Mouse (Mus musculus) midbrain, embryonic 11.5 days (tissue): ENCODE results near the gene Gm12184. TPM values are rescaled to one million over a fixed set of nuclear protein-coding genes. Genes with fewer than 3 reads are reported as not detected.
"Not testable (repeated sequence)": the region's sequence is repeated elsewhere in the genome, so short reads cannot be mapped to it uniquely, and the experiment has no call there.

Source experiments
- ATAC-seq: fragments of 200-750 bp; cut with Nextera tagmentation; 2 replicates; pipeline ENCODE4 v1.8.0; 2017; ENCODE audit warnings: moderate TSS enrichment, moderate library complexity; ENCODE audit not compliant: low FRiP score
- DNase-seq: peaks from one replicate; pipeline ENCODE4 v3.0.0; 2015; ENCODE audit warnings: low spot score; ENCODE audit errors: missing footprints
- H3K27ac ChIP-seq: fragments of 300-500 bp; sonication (generic); 2 replicates; pipeline ENCODE4 v1.5.1; 2014; ENCODE audit warnings: low read depth, low read length
- H3K27me3 ChIP-seq: fragments of 300-500 bp; sonication (generic); 2 replicates; pipeline ENCODE4 v1.6.1; 2014; ENCODE audit warnings: mild to moderate bottlenecking, low read length, moderate library complexity, mixed read lengths; ENCODE audit not compliant: control insufficient read depth, insufficient read depth
- H3K36me3 ChIP-seq: fragments of 300-500 bp; sonication (generic); 2 replicates; pipeline ENCODE4 v1.6.1; 2014; ENCODE audit warnings: mild to moderate bottlenecking, low read length, moderate library complexity, mixed read lengths; ENCODE audit not compliant: control insufficient read depth, insufficient read depth
- H3K4me1 ChIP-seq: fragments of 300-500 bp; sonication (generic); 2 replicates; pipeline ENCODE4 v1.6.1; 2014; ENCODE audit warnings: low read length; ENCODE audit not compliant: control insufficient read depth, insufficient read depth
- H3K4me2 ChIP-seq: fragments of 300-500 bp; sonication (generic); 2 replicates; pipeline ENCODE4 v1.6.1; 2014; ENCODE audit warnings: mild to moderate bottlenecking, moderate library complexity
- H3K4me3 ChIP-seq: fragments of 300-500 bp; sonication (generic); 2 replicates; pipeline ENCODE4 v1.5.1; 2014; ENCODE audit warnings: low read depth, low read length
- H3K9ac ChIP-seq: fragments of 300-500 bp; sonication (generic); 2 replicates; pipeline ENCODE4 v1.6.1; 2014; ENCODE audit warnings: low read length
- H3K9me3 ChIP-seq: fragments of 300-500 bp; sonication (generic); 2 replicates; pipeline ENCODE4 v1.6.1; 2016; ENCODE audit warnings: low read length; ENCODE audit not compliant: control insufficient read depth
- WGBS: fragments of 180-500 bp; shearing (Covaris S2); extraction: QIAGEN DNeasy Blood & Tissue Kit; methylation state at CpG from one replicate; pipeline ENCODE4 v1.1.7; 2014; 5-methylcytosine and 5-hydroxymethylcytosine counted together
- polyA plus RNA-seq: library from polyadenylated mRNA; unstranded; fragments of >200 nt; fragmentation: Nextera tagmentation; extraction: Ambion mirVana; gene quantifications from 2 replicates; pipeline ENCODE4 v1.2.1, GENCODE M21; 2014

Gene Gm12184
- polyA plus RNA-seq, 1 experiment from 2014 or later, result 11.5 TPM

DNA sequence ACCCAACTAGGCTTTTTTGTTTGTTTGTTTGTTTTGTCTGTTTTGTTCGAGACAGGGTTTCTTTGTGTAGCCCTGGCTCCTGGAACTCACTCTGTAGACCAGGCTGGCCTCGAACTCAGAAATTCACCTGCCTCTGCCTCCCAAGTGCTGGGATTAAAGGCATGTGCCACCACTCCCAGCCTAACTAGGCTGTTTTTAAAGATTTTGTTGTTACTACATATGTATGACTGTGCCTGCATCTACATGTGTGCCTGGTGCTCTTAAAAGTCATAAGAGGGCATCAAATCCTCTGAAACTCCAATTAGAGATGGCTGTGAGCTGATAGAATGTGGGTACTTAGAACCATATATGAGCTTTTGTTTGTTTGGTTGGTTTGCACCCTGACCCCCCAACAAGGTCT lies 4.8 kb upstream of the Gm12184 start:
- Histone ChIP-seq H3K27ac (no peak overlapping the region), H3K27me3 (peaks cover 4% of the 10 kb centered on the region; the same call in 1 of the 2 replicates), H3K36me3 (no peaks in the 10 kb centered on the region), H3K4me1 (peaks cover 2% of the 10 kb centered on the region; the same call in 1 of the 2 replicates), H3K9ac (no peak overlapping the region), H3K4me3 (no peak overlapping the region), H3K9me3 (no peaks in the 10 kb centered on the region), H3K4me2 (no peak overlapping the region)
- no peak for ATAC-seq
- WGBS, result 66% methylated on average over 2 of the region's 2 CpGs
- no peak for DNase-seq

DNA sequence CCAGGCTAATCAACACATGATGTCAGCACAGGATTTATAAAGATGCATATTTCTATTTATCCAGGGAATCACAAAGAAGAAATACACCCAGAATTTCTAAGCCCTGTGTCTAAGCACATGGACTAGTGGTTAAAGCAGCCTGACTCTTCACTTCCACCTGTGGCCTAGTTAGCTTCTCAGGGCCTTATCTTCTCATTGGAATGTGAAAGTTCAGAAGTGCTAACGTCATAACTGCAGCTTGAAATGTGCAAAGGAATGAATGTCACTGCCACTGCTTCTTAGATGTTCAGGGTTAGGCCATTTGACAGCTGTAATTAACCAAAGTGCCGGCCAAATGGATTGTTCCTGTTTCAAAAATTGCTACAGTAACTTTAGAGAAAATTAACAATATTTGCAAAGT lies 3.8 kb upstream of the Gm12184 start:
- Histone ChIP-seq H3K27me3 (no peaks in the 10 kb centered on the region), H3K4me1 (peaks cover 2% of the 10 kb centered on the region; the same call in 1 of the 2 replicates), H3K36me3 (no peaks in the 10 kb centered on the region), H3K9ac (no peak overlapping the region), H3K9me3 (no peaks in the 10 kb centered on the region), H3K27ac (no peak overlapping the region), H3K4me3 (no peak overlapping the region), H3K4me2 (no peak overlapping the region)
- 80% methylated on average over 2 of the region's 2 CpGs for WGBS
- ATAC-seq (no peak), DNase-seq (no peak)

DNA sequence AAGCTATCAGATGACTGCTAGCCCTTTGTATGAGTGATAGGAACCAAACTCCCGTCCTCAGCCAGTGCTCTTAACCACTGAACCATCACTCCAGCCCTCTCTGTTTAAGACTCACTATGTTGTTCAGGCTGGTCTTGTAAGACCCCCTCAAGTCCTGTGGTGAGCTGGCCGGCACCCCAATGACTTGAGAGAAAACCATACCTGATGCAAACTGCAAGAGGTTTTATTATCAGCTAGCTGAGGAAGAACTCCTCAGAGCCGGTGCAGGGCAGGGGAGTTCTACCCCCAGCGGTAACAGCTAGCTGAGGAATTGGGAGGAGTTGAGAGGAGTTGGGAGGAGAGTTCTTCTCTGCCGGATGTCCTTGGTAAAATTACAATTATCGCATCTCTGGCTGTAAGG lies 1.5 kb upstream of the Gm12184 start:
- H3K9me3 ChIP-seq, result no peaks in the 10 kb centered on the region
- no peak overlapping the region for H3K4me3 ChIP-seq
- no peaks in the 10 kb centered on the region for H3K36me3 ChIP-seq
- H3K9ac ChIP-seq, result no peak overlapping the region
- 70% methylated on average over 6 of the region's 6 CpGs for WGBS
- H3K4me2 ChIP-seq, result no peak overlapping the region
- DNase-seq, result no peak
- no peak for ATAC-seq
- no peak overlapping the region for H3K27ac ChIP-seq
- peaks cover 2% of the 10 kb centered on the region; the same call in 1 of the 2 replicates for H3K4me1 ChIP-seq
- H3K27me3 ChIP-seq, result peaks cover 14% of the 10 kb centered on the region

DNA sequence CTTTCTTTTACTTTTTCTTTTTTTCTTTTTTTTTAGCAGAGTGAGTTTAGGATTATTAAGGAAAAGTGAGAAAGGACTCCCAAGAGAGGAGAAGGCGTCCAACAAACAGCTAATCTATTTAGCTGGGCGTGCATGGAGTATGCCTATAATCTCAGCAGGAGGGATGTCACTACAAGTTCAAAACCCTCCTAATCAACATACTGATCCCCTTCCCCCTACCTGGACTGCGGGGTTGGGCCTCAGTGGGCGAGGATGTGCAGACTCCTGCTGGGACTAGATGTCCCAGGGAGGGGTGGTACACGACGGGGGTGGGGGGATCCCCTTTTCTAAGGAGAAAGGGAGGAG lies 269 bp upstream of the Gm12184 start:
- DNase-seq, result peak; percentile 92
- Histone ChIP-seq H3K4me3 (peak overlapping the region; percentile 38), H3K27me3 (peaks cover 14% of the 10 kb centered on the region), H3K4me1 (peaks cover 2% of the 10 kb centered on the region; the same call in 1 of the 2 replicates), H3K27ac (no peak overlapping the region; the same call in 1 of the 2 replicates), H3K36me3 (no peaks in the 10 kb centered on the region), H3K9me3 (no peaks in the 10 kb centered on the region), H3K4me2 (peak overlapping the region; percentile 48), H3K9ac (peak overlapping the region; percentile 48)
- WGBS, result 1% methylated on average over 6 of the region's 6 CpGs
- ATAC-seq, result peak; percentile 41

DNA sequence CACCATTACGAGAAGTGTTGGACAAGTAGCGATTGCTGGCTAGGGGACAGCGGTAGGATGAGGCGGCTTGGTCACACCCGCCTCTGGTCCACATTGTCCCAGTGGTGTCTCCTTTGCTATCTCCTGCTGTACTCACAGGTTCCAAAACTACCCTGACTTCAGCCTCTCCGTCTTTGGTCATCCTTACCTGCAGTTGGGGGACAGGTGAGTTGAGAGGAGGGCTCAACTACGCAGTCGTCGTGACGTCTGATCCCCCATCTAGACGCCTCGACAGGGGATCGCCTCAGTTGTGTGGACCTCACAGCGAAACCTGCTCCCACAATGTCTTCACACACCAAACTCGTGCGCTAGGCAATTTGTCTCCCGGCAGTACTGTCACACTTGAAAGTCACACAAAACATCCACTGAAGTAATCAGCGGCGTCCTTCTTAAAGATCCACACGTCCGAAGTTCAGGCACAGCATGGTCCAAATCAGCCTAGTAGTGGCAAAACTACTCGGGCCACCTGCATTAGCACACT lies 2.1 kb downstream of the Gm12184 start:
- Histone ChIP-seq H3K27ac (no peak overlapping the region), H3K36me3 (no peaks in the 10 kb centered on the region), H3K9me3 (no peaks in the 10 kb centered on the region), H3K4me3 (peak overlapping the region; percentile 38), H3K4me1 (peaks cover 2% of the 10 kb centered on the region; the same call in 1 of the 2 replicates), H3K9ac (peak overlapping the region; percentile 16; the same call in 1 of the 2 replicates), H3K27me3 (peaks cover 14% of the 10 kb centered on the region), H3K4me2 (peak overlapping the region; percentile 48)
- DNase-seq (peak; percentile 92), ATAC-seq (no peak)
- 3% methylated on average over 22 of the region's 22 CpGs for WGBS

DNA sequence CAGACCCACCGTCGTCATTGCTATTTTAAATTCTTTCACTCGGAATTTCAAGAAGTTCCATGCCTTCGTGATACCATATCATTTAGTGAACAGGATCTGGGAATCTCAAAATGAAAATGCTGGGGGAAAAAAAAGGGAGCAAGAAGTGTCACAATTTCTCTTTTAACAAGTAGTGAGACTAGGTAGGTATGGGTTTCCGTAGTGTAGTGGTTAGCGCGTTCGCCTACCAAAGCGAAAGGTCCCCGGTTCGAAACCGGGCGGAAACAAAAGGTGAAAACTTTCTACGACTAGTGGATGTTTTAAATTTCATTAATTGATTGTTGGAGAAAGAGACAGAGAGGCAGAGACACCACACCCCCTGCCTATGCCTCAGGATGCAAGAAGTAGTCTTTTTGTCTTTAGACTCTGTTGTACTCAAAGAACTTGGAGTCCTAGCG lies 2.9 kb downstream of the Gm12184 start:
- H3K4me1 ChIP-seq, result peaks cover 2% of the 10 kb centered on the region; the same call in 1 of the 2 replicates
- peak overlapping the region; percentile 38 for H3K4me3 ChIP-seq
- peak; percentile 35 for ATAC-seq
- no peak overlapping the region for H3K27ac ChIP-seq
- no peaks in the 10 kb centered on the region for H3K9me3 ChIP-seq
- peak; percentile 99 for DNase-seq
- H3K27me3 ChIP-seq, result peaks cover 14% of the 10 kb centered on the region
- no peak overlapping the region; the same call in 1 of the 2 replicates for H3K9ac ChIP-seq
- peak overlapping the region; percentile 48 for H3K4me2 ChIP-seq
- WGBS, result 1% methylated on average over 15 of the region's 15 CpGs
- H3K36me3 ChIP-seq, result no peaks in the 10 kb centered on the region

DNA sequence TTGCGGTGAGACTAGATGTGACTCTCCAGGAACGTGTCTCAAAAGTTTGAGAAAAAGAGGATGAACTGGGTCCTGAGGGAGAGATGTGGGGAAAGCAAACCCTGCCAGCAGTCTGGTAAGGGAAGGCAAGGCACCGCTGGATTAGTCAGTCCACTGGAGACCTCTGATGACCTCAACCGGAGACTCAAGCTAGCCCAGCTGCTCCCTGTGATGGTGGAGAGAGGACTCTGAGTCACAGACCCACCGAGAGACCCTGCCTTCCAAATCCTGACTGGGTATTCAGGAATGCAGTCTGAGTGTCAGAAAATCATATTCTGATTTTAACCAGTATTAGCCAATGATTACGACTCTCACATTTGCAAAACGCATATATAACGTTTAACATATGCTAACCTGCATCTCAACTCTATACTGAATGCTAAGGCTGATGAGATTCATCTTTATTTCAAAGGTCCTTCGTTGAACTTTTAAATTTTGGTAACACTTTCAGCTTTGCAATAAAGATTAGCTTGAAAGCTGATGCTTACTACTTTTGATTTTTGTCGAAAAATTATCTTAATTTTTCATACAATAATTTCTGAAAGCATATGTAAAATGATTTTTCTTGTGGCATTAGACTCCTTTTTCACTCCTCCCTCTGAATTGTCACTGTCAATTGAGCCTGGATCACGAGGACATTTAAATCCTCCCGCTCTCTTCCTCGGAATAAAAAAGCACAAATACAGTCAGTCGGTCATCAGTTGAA lies 3.5 kb downstream of the Gm12184 start:
- ATAC-seq (no peak), DNase-seq (no peak)
- peak overlapping the region; percentile 48 for H3K4me2 ChIP-seq
- peaks cover 14% of the 10 kb centered on the region for H3K27me3 ChIP-seq
- no peaks in the 10 kb centered on the region for H3K36me3 ChIP-seq
- H3K9me3 ChIP-seq, result no peaks in the 10 kb centered on the region
- H3K27ac ChIP-seq, result no peak overlapping the region
- H3K9ac ChIP-seq, result no peak overlapping the region
- WGBS, result 36% methylated on average over 14 of the region's 14 CpGs
- peaks cover 2% of the 10 kb centered on the region; the same call in 1 of the 2 replicates for H3K4me1 ChIP-seq
- no peak overlapping the region for H3K4me3 ChIP-seq

DNA sequence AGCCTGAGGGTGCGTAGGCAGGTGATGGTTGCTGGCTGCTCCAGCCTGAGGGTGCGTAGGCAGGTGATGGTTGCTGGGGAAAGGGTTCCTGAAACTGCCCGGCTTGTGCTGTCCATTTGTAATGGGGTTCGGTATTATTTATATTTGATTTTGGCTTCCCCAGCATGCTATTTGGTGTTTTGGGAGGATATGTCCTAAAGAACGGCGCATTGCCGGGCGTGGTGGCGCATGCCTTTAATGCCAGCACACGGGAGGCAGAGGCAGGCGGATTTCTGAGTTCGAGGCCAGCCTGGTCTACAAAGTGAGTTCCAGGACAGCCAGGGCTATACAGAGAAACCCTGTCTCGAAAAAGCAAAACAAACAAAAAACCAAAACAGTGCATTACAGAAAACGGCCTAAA lies 5.2 kb downstream of the Gm12184 start:
- H3K4me1 ChIP-seq, DNase-seq, ATAC-seq, H3K9me3 ChIP-seq, H3K9ac ChIP-seq, H3K36me3 ChIP-seq, H3K27ac ChIP-seq, H3K4me2 ChIP-seq, H3K4me3 ChIP-seq: not testable (repeated sequence)
- H3K27me3 ChIP-seq, result peaks cover 14% of the 10 kb centered on the region
- WGBS, result 80% methylated on average over 14 of the region's 14 CpGs

DNA sequence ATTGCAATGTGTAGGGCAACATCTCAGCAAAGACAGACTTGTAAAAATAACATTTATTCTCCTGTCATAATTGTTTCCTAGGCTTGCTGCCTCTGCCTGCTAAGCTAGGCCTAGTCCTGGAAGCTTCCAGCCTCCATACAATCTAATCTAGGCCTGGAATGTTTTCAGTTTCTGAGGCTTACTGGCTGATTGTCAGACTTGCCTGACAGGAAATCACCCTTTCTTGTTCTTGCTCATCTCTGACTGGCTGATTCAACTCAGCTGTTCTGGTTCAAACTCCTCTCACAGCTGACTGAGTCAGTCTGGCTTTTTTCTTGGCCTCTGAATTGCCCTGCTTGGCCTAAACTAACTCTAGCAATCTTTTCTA lies 6.2 kb downstream of the Gm12184 start:
- Histone ChIP-seq H3K4me1 (peaks cover 10% of the 10 kb centered on the region), H3K27me3 (peaks cover 14% of the 10 kb centered on the region), H3K4me3 (no peak overlapping the region), H3K27ac (no peak overlapping the region), H3K9ac (no peak overlapping the region), H3K4me2 (no peak overlapping the region), H3K9me3 (no peaks in the 10 kb centered on the region), H3K36me3 (no peaks in the 10 kb centered on the region)
- ATAC-seq, result no peak
- DNase-seq, result peak; percentile 62
